Mouse (Mus musculus): Measurements from ENCODE around the gene Vps41. TPM values are rescaled to one million over a fixed set of nuclear protein-coding genes. Genes with fewer than 3 reads are reported as not detected.

Vps41 gene
- polyA plus RNA-seq, 1 experiment, result 10.2 TPM

DNA sequence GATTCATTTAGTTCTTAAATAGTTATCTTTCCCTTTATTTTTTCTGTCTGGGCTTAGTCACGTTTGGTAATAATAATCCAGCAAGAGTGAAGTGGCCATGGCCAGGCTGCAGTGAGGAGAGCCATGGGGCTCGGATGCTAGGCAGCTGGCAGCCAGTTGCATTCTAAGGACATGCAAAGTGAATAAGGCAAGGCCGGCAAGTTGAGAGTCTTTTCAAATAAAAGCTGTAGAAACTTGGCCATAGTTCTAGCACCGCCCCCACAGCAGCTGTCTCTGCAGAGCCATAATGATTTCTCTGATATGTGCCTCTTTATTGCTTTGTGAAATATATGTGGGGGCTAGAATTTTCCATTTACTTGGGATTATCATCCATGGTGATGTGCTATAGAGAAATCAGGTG lies 141.1 kb downstream of the Vps41 start:
- TF ChIP-seq CTCF (IDR thresholded peaks at IDR 0.05; ENCODE audit: control insufficient read depth, insufficient read depth, insufficient replicate concordance, low read depth, low read length) (no peak), POLR2A (IDR thresholded peaks at IDR 0.05; ENCODE audit: control insufficient read depth, low read depth, low read length) (no peak)
- no peaks in the 10 kb centered on the region for H3K4me1 ChIP-seq (ENCODE audit: control insufficient read depth, insufficient read depth, low read length)
- H3K4me3 ChIP-seq (ENCODE audit: control insufficient read depth, low read depth, low read length), result no peak overlapping the region
- H3K27me3 ChIP-seq (ENCODE audit: control insufficient read depth, insufficient read depth, low read length), result no peaks in the 10 kb centered on the region
- no peak overlapping the region for H3K27ac ChIP-seq (ENCODE audit: control insufficient read depth, insufficient read depth, low read depth, low read length)
- H3K36me3 ChIP-seq (ENCODE audit: control insufficient read depth, insufficient read depth, low read length), result no peaks in the 10 kb centered on the region

- no peak overlapping the region for H3K27ac ChIP-seq (ENCODE audit: control insufficient read depth, insufficient read depth, low read depth, low read length)
- H3K4me3 ChIP-seq (ENCODE audit: control insufficient read depth, low read depth, low read length), result no peak overlapping the region
- H3K4me1 ChIP-seq (ENCODE audit: control insufficient read depth, insufficient read depth, low read length), result no peaks in the 10 kb centered on the region
- TF ChIP-seq POLR2A (IDR thresholded peaks at IDR 0.05; ENCODE audit: control insufficient read depth, low read depth, low read length), result no peak
- no peak for TF ChIP-seq CTCF (IDR thresholded peaks at IDR 0.05; ENCODE audit: control insufficient read depth, insufficient read depth, insufficient replicate concordance, low read depth, low read length)
- no peaks in the 10 kb centered on the region for H3K36me3 ChIP-seq (ENCODE audit: control insufficient read depth, insufficient read depth, low read length)
- no peaks in the 10 kb centered on the region for H3K27me3 ChIP-seq (ENCODE audit: control insufficient read depth, insufficient read depth, low read length)
Observed at GRCm38 (mm10) chr13:18859389-18859788, 142.3 kb downstream of the Vps41 start.

GRCm38 (mm10) chr13:18868030-18868490 lies 151.0 kb downstream of the Vps41 start:
- Histone ChIP-seq H3K27ac (ENCODE audit: control insufficient read depth, insufficient read depth, low read depth, low read length) (no peak overlapping the region), H3K4me1 (ENCODE audit: control insufficient read depth, insufficient read depth, low read length) (no peaks in the 10 kb centered on the region)

GRCm38 (mm10) chr13:18868825-18869224 lies 151.7 kb downstream of the Vps41 start:
- Histone ChIP-seq H3K27ac (ENCODE audit: control insufficient read depth, insufficient read depth, low read depth, low read length) (no peak overlapping the region), H3K27me3 (ENCODE audit: control insufficient read depth, insufficient read depth, low read length) (no peaks in the 10 kb centered on the region), H3K4me1 (ENCODE audit: control insufficient read depth, insufficient read depth, low read length) (no peaks in the 10 kb centered on the region), H3K36me3 (ENCODE audit: control insufficient read depth, insufficient read depth, low read length) (no peaks in the 10 kb centered on the region), H3K4me3 (ENCODE audit: control insufficient read depth, low read depth, low read length) (no peak overlapping the region)
- TF ChIP-seq CTCF (IDR thresholded peaks at IDR 0.05; ENCODE audit: control insufficient read depth, insufficient read depth, insufficient replicate concordance, low read depth, low read length), result no peak
- no peak for TF ChIP-seq POLR2A (IDR thresholded peaks at IDR 0.05; ENCODE audit: control insufficient read depth, low read depth, low read length)

More at GRCm38 (mm10) chr13:18868030-18868490, 151.0 kb downstream of the Vps41 start:
- Histone ChIP-seq H3K27me3 (ENCODE audit: control insufficient read depth, insufficient read depth, low read length) (no peaks in the 10 kb centered on the region), H3K36me3 (ENCODE audit: control insufficient read depth, insufficient read depth, low read length) (no peaks in the 10 kb centered on the region), H3K4me3 (ENCODE audit: control insufficient read depth, low read depth, low read length) (no peak overlapping the region)
- peak; percentile 17; the same call in 1 of the 2 replicates for TF ChIP-seq CTCF (IDR thresholded peaks at IDR 0.05; ENCODE audit: control insufficient read depth, insufficient read depth, insufficient replicate concordance, low read depth, low read length)
- TF ChIP-seq POLR2A (IDR thresholded peaks at IDR 0.05; ENCODE audit: control insufficient read depth, low read depth, low read length), result no peak

GRCm38 (mm10) chr13:18875321-18875720 lies 158.2 kb downstream of the Vps41 start:
- Histone ChIP-seq H3K4me1 (ENCODE audit: control insufficient read depth, insufficient read depth, low read length) (no peaks in the 10 kb centered on the region), H3K27ac (ENCODE audit: control insufficient read depth, insufficient read depth, low read depth, low read length) (no peak overlapping the region), H3K4me3 (ENCODE audit: control insufficient read depth, low read depth, low read length) (no peak overlapping the region), H3K36me3 (ENCODE audit: control insufficient read depth, insufficient read depth, low read length) (no peaks in the 10 kb centered on the region), H3K27me3 (ENCODE audit: control insufficient read depth, insufficient read depth, low read length) (no peaks in the 10 kb centered on the region)
- TF ChIP-seq CTCF (IDR thresholded peaks at IDR 0.05; ENCODE audit: control insufficient read depth, insufficient read depth, insufficient replicate concordance, low read depth, low read length), result no peak
- no peak for TF ChIP-seq POLR2A (IDR thresholded peaks at IDR 0.05; ENCODE audit: control insufficient read depth, low read depth, low read length)

DNA sequence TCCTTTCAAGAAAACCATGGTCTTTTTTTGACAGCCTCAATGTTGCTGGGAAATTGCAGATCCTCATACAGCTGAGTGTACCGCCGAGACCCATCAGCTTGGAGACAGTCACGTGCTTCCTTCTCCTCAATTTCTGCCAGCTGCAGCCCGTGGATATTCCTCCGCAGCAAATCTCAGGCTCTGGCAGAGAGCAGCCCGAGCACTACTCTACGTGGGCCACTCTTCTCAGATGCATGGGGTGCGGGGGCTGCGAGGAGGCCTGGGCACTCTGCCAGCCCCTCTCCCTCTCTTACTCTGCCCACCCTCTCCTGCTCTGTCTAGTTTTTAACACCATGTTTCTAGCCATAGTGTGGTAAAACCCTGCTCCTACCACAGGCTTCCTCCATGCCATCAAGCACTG lies 175.8 kb downstream of the Vps41 start:
- Histone ChIP-seq H3K27me3 (ENCODE audit: control insufficient read depth, insufficient read depth, low read length) (no peaks in the 10 kb centered on the region), H3K4me1 (ENCODE audit: control insufficient read depth, insufficient read depth, low read length) (no peaks in the 10 kb centered on the region; the same call in 1 of the 2 replicates), H3K36me3 (ENCODE audit: control insufficient read depth, insufficient read depth, low read length) (no peaks in the 10 kb centered on the region), H3K27ac (ENCODE audit: control insufficient read depth, insufficient read depth, low read depth, low read length) (no peak overlapping the region), H3K4me3 (ENCODE audit: control insufficient read depth, low read depth, low read length) (no peak overlapping the region)
- no peak for TF ChIP-seq POLR2A (IDR thresholded peaks at IDR 0.05; ENCODE audit: control insufficient read depth, low read depth, low read length)
- TF ChIP-seq CTCF (IDR thresholded peaks at IDR 0.05; ENCODE audit: control insufficient read depth, insufficient read depth, insufficient replicate concordance, low read depth, low read length), result no peak

DNA sequence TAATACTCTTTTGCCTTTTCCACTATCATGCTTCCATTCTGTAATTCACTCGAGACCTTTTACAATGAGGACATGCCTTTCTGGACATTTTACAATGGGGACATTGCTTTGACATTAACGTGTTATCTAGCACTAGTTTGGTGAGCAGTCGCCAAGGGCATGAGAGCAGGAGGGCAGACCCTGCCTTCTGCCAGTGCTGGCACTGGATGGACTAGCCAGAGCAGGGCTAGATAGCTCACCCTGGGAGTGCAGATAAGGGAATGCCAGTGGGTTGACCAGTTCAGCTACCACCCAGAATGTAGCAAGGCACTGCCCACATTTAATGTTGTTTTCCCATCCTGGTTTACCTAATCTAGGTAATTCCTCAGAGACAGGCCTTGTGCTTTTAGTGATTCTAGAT lies 179.7 kb downstream of the Vps41 start:
- TF ChIP-seq CTCF (IDR thresholded peaks at IDR 0.05; ENCODE audit: control insufficient read depth, insufficient read depth, insufficient replicate concordance, low read depth, low read length) (no peak), POLR2A (IDR thresholded peaks at IDR 0.05; ENCODE audit: control insufficient read depth, low read depth, low read length) (no peak)
- Histone ChIP-seq H3K36me3 (ENCODE audit: control insufficient read depth, insufficient read depth, low read length) (no peaks in the 10 kb centered on the region), H3K27me3 (ENCODE audit: control insufficient read depth, insufficient read depth, low read length) (no peaks in the 10 kb centered on the region), H3K27ac (ENCODE audit: control insufficient read depth, insufficient read depth, low read depth, low read length) (no peak overlapping the region), H3K4me1 (ENCODE audit: control insufficient read depth, insufficient read depth, low read length) (no peaks in the 10 kb centered on the region; the same call in 1 of the 2 replicates), H3K4me3 (ENCODE audit: control insufficient read depth, low read depth, low read length) (no peak overlapping the region)

DNA sequence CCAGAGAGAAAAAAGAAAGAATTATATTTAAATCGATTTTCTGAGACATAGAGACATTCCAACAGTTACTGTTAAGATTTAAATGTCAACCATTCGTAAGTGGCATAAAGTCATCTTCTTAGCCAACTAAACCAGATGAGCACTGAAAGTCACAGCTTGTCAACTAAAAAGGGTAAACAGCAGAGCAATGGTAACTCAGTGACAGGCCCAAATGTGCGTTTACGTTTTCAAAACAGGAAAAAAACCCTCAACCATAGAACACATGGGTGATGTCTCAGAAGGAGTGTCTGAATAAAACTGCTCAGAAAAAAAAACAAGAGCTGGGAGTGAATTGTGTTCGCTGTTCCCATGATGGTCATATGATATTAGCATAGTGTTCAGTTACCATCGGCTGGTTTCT lies 186.5 kb downstream of the Vps41 start:
- no peaks in the 10 kb centered on the region for H3K36me3 ChIP-seq (ENCODE audit: control insufficient read depth, insufficient read depth, low read length)
- no peak overlapping the region for H3K4me3 ChIP-seq (ENCODE audit: control insufficient read depth, low read depth, low read length)
- H3K27ac ChIP-seq (ENCODE audit: control insufficient read depth, insufficient read depth, low read depth, low read length), result no peak overlapping the region
- no peak for TF ChIP-seq POLR2A (IDR thresholded peaks at IDR 0.05; ENCODE audit: control insufficient read depth, low read depth, low read length)
- no peak for TF ChIP-seq CTCF (IDR thresholded peaks at IDR 0.05; ENCODE audit: control insufficient read depth, insufficient read depth, insufficient replicate concordance, low read depth, low read length)
- H3K27me3 ChIP-seq (ENCODE audit: control insufficient read depth, insufficient read depth, low read length), result no peaks in the 10 kb centered on the region
- H3K4me1 ChIP-seq (ENCODE audit: control insufficient read depth, insufficient read depth, low read length), result no peaks in the 10 kb centered on the region
